Mouse (Mus musculus): Measurements from ENCODE around the gene Brd7. TPM values are rescaled to one million over a fixed set of nuclear protein-coding genes. Genes with fewer than 3 reads are reported as not detected.

The Brd7 gene
- polyA plus RNA-seq, 1 experiment from 2014 or later = 84.0 TPM

Other genes with a start within 250 kb of the Brd7 start
- gene Cnep1r1, start 243.4 kb downstream of the Brd7 start, polyA plus RNA-seq (2014; fragmentation: Nextera tagmentation; extraction: Ambion mirVana) = 22.8 and 26.8 TPM in 2 replicates
- 30.0 and 34.0 TPM in 2 replicates for gene Heatr3, start 224.3 kb downstream of the Brd7 start, polyA plus RNA-seq (2014; fragmentation: Nextera tagmentation; extraction: Ambion mirVana)
- 9.1 and 10.1 TPM in 2 replicates for gene Tent4b, start 163.0 kb downstream of the Brd7 start, polyA plus RNA-seq (2014; fragmentation: Nextera tagmentation; extraction: Ambion mirVana)
- 3.2 TPM in 2 replicates for gene Adcy7, start 89.8 kb downstream of the Brd7 start, polyA plus RNA-seq (2014; fragmentation: Nextera tagmentation; extraction: Ambion mirVana)
- gene Nkd1, start 159.2 kb upstream of the Brd7 start, polyA plus RNA-seq (2014; fragmentation: Nextera tagmentation; extraction: Ambion mirVana) = 13.8 and 15.1 TPM in 2 replicates

Measured in heart, embryonic 14.5 days (tissue).